Mouse (Mus musculus) kidney, adult 2 months (tissue): ENCODE data around the gene Sacs.

ENCODE experiments used
- CTCF ChIP-seq: fragments of 200-500 bp; conservative IDR thresholded peaks from 2 replicates; pipeline ENCODE4 v1.5.1; 2011; ENCODE audit warnings: low read depth, mild to moderate bottlenecking, control low read depth, low read length, moderate library complexity, mixed read lengths; ENCODE audit not compliant: insufficient read depth, insufficient read length
- POLR2A ChIP-seq: fragments of 200-500 bp; IDR thresholded peaks from one replicate; pipeline ENCODE4 v1.6.1; 2011; ENCODE audit warnings: low read depth, low read length, control low read depth

- TF ChIP-seq CTCF (no peak), POLR2A (no peak)
These were observed 86.3 kb downstream of the Sacs start for GRCm38 (mm10) chr14:61224387-61225077.
